Mouse (Mus musculus): ENCODE measurements around the gene Igsf8. TPM values are rescaled to one million over a fixed set of nuclear protein-coding genes. Genes with fewer than 3 reads are reported as not detected.

The Igsf8 gene
- polyA plus RNA-seq, 1 experiment from 2014 or later = 20.6 TPM

GRCm38 (mm10) chr1:172312768-172313561 lies 51.5 kb downstream of the Igsf8 start:
- peak overlapping the region; percentile 75 for H3K9ac ChIP-seq (ENCODE audit: low read depth, low read length)
- ATAC-seq (ENCODE audit: low read depth) = peak; percentile 17; the same call in 1 of the 2 replicates
- H3K27ac ChIP-seq (ENCODE audit: low read length) = no peak overlapping the region
- no peaks in the 10 kb centered on the region for H3K9me3 ChIP-seq (replicated peaks; ENCODE audit: control insufficient read depth, low read length)
- no peaks in the 10 kb centered on the region for H3K36me3 ChIP-seq (ENCODE audit: control insufficient read depth, insufficient read depth)
- H3K4me2 ChIP-seq (ENCODE audit: low read depth, low read length) = peak overlapping the region; percentile 95
- H3K4me3 ChIP-seq (ENCODE audit: low read depth, low read length) = peak overlapping the region; percentile 79
- H3K27me3 ChIP-seq (ENCODE audit: control insufficient read depth, insufficient read depth, low read depth, low read length) = no peaks in the 10 kb centered on the region
- H3K4me1 ChIP-seq (ENCODE audit: control insufficient read depth, low read depth, low read length) = peaks cover 34% of the 10 kb centered on the region
- 9% methylated on average over 16 of the region's 16 CpGs for WGBS (ENCODE audit: insufficient replicate concordance)

GRCm38 (mm10) chr1:172313613-172314411 lies 52.4 kb downstream of the Igsf8 start:
- Histone ChIP-seq H3K27me3 (ENCODE audit: control insufficient read depth, insufficient read depth, low read depth, low read length) (no peaks in the 10 kb centered on the region), H3K36me3 (ENCODE audit: control insufficient read depth, insufficient read depth) (no peaks in the 10 kb centered on the region; the same call in 1 of the 2 replicates), H3K4me1 (ENCODE audit: control insufficient read depth, low read depth, low read length) (peaks cover 34% of the 10 kb centered on the region), H3K9me3 (replicated peaks; ENCODE audit: control insufficient read depth, low read length) (no peaks in the 10 kb centered on the region), H3K27ac (ENCODE audit: low read length) (no peak overlapping the region), H3K9ac (ENCODE audit: low read depth, low read length) (no peak overlapping the region), H3K4me3 (ENCODE audit: low read depth, low read length) (no peak overlapping the region), H3K4me2 (ENCODE audit: low read depth, low read length) (no peak overlapping the region)
- WGBS (ENCODE audit: insufficient replicate concordance) = 71% methylated on average over 10 of the region's 10 CpGs
- no peak for ATAC-seq (ENCODE audit: low read depth)

GRCm38 (mm10) chr1:172314911-172315310 lies 53.5 kb downstream of the Igsf8 start:
- ATAC-seq (ENCODE audit: low read depth) = no peak
- H3K4me3 ChIP-seq (ENCODE audit: low read depth, low read length) = no peak overlapping the region
- H3K4me2 ChIP-seq (ENCODE audit: low read depth, low read length) = no peak overlapping the region
- H3K4me1 ChIP-seq (ENCODE audit: control insufficient read depth, low read depth, low read length) = peaks cover 29% of the 10 kb centered on the region
- no peaks in the 10 kb centered on the region; the same call in 1 of the 2 replicates for H3K36me3 ChIP-seq (ENCODE audit: control insufficient read depth, insufficient read depth)
- H3K9me3 ChIP-seq (replicated peaks; ENCODE audit: control insufficient read depth, low read length) = no peaks in the 10 kb centered on the region
- no peak overlapping the region for H3K27ac ChIP-seq (ENCODE audit: low read length)
- no peak overlapping the region for H3K9ac ChIP-seq (ENCODE audit: low read depth, low read length)
- H3K27me3 ChIP-seq (ENCODE audit: control insufficient read depth, insufficient read depth, low read depth, low read length) = no peaks in the 10 kb centered on the region
- 80% methylated on average over 3 of the region's 3 CpGs for WGBS (ENCODE audit: insufficient replicate concordance)

GRCm38 (mm10) chr1:172317431-172317830 lies 56.0 kb downstream of the Igsf8 start:
- Histone ChIP-seq H3K27me3 (ENCODE audit: control insufficient read depth, insufficient read depth, low read depth, low read length) (no peaks in the 10 kb centered on the region), H3K36me3 (ENCODE audit: control insufficient read depth, insufficient read depth) (no peaks in the 10 kb centered on the region; the same call in 1 of the 2 replicates), H3K4me1 (ENCODE audit: control insufficient read depth, low read depth, low read length) (peaks cover 11% of the 10 kb centered on the region), H3K4me2 (ENCODE audit: low read depth, low read length) (no peak overlapping the region), H3K27ac (ENCODE audit: low read length) (no peak overlapping the region), H3K4me3 (ENCODE audit: low read depth, low read length) (no peak overlapping the region), H3K9ac (ENCODE audit: low read depth, low read length) (no peak overlapping the region), H3K9me3 (replicated peaks; ENCODE audit: control insufficient read depth, low read length) (no peaks in the 10 kb centered on the region)
- 80% methylated on average over 18 of the region's 18 CpGs for WGBS (ENCODE audit: insufficient replicate concordance)
- ATAC-seq (ENCODE audit: low read depth) = no peak

- Histone ChIP-seq H3K4me1 (ENCODE audit: control insufficient read depth, low read depth, low read length) (peaks cover 7% of the 10 kb centered on the region), H3K4me3 (ENCODE audit: low read depth, low read length) (no peak overlapping the region), H3K4me2 (ENCODE audit: low read depth, low read length) (no peak overlapping the region), H3K27me3 (ENCODE audit: control insufficient read depth, insufficient read depth, low read depth, low read length) (no peaks in the 10 kb centered on the region), H3K9me3 (replicated peaks; ENCODE audit: control insufficient read depth, low read length) (no peaks in the 10 kb centered on the region), H3K9ac (ENCODE audit: low read depth, low read length) (no peak overlapping the region), H3K27ac (ENCODE audit: low read length) (no peak overlapping the region), H3K36me3 (ENCODE audit: control insufficient read depth, insufficient read depth) (no peaks in the 10 kb centered on the region; the same call in 1 of the 2 replicates)
- 79% methylated on average over 15 of the region's 15 CpGs for WGBS (ENCODE audit: insufficient replicate concordance)
- ATAC-seq (ENCODE audit: low read depth) = no peak
Observed at GRCm38 (mm10) chr1:172317946-172318345, 56.5 kb downstream of the Igsf8 start.

GRCm38 (mm10) chr1:172318424-172319035 lies 57.1 kb downstream of the Igsf8 start:
- Histone ChIP-seq H3K36me3 (ENCODE audit: control insufficient read depth, insufficient read depth) (no peaks in the 10 kb centered on the region; the same call in 1 of the 2 replicates), H3K4me3 (ENCODE audit: low read depth, low read length) (no peak overlapping the region), H3K4me2 (ENCODE audit: low read depth, low read length) (no peak overlapping the region), H3K4me1 (ENCODE audit: control insufficient read depth, low read depth, low read length) (peaks cover 1% of the 10 kb centered on the region; the same call in 1 of the 2 replicates), H3K9ac (ENCODE audit: low read depth, low read length) (no peak overlapping the region), H3K27me3 (ENCODE audit: control insufficient read depth, insufficient read depth, low read depth, low read length) (no peaks in the 10 kb centered on the region), H3K27ac (ENCODE audit: low read length) (no peak overlapping the region), H3K9me3 (replicated peaks; ENCODE audit: control insufficient read depth, low read length) (no peaks in the 10 kb centered on the region)
- no peak for ATAC-seq (ENCODE audit: low read depth)
- WGBS (ENCODE audit: insufficient replicate concordance) = 79% methylated on average over 19 of the region's 19 CpGs

GRCm38 (mm10) chr1:172319346-172319745 lies 57.9 kb downstream of the Igsf8 start:
- Histone ChIP-seq H3K4me3 (ENCODE audit: low read depth, low read length) (no peak overlapping the region), H3K4me2 (ENCODE audit: low read depth, low read length) (no peak overlapping the region), H3K9me3 (replicated peaks; ENCODE audit: control insufficient read depth, low read length) (no peaks in the 10 kb centered on the region), H3K27me3 (ENCODE audit: control insufficient read depth, insufficient read depth, low read depth, low read length) (no peaks in the 10 kb centered on the region), H3K36me3 (ENCODE audit: control insufficient read depth, insufficient read depth) (no peaks in the 10 kb centered on the region; the same call in 1 of the 2 replicates), H3K27ac (ENCODE audit: low read length) (no peak overlapping the region), H3K9ac (ENCODE audit: low read depth, low read length) (no peak overlapping the region), H3K4me1 (ENCODE audit: control insufficient read depth, low read depth, low read length) (no peaks in the 10 kb centered on the region)
- WGBS (ENCODE audit: insufficient replicate concordance) = 79% methylated on average over 7 of the region's 7 CpGs
- no peak for ATAC-seq (ENCODE audit: low read depth)

GRCm38 (mm10) chr1:172319921-172320411 lies 58.5 kb downstream of the Igsf8 start:
- no peak overlapping the region for H3K4me2 ChIP-seq (ENCODE audit: low read depth, low read length)
- H3K36me3 ChIP-seq (ENCODE audit: control insufficient read depth, insufficient read depth) = no peaks in the 10 kb centered on the region; the same call in 1 of the 2 replicates
- H3K9me3 ChIP-seq (replicated peaks; ENCODE audit: control insufficient read depth, low read length) = no peaks in the 10 kb centered on the region
- H3K27ac ChIP-seq (ENCODE audit: low read length) = no peak overlapping the region
- WGBS (ENCODE audit: insufficient replicate concordance) = 47% methylated on average over 5 of the region's 5 CpGs
- ATAC-seq (ENCODE audit: low read depth) = no peak
- H3K4me1 ChIP-seq (ENCODE audit: control insufficient read depth, low read depth, low read length) = no peaks in the 10 kb centered on the region
- no peak overlapping the region for H3K9ac ChIP-seq (ENCODE audit: low read depth, low read length)
- H3K27me3 ChIP-seq (ENCODE audit: control insufficient read depth, insufficient read depth, low read depth, low read length) = peaks cover under 1% of the 10 kb centered on the region
- no peak overlapping the region for H3K4me3 ChIP-seq (ENCODE audit: low read depth, low read length)

Data from liver, embryonic 16.5 days (tissue).